23 mouse cellular contexts compared by ENCODE assay signal in the genomic region with DNA sequence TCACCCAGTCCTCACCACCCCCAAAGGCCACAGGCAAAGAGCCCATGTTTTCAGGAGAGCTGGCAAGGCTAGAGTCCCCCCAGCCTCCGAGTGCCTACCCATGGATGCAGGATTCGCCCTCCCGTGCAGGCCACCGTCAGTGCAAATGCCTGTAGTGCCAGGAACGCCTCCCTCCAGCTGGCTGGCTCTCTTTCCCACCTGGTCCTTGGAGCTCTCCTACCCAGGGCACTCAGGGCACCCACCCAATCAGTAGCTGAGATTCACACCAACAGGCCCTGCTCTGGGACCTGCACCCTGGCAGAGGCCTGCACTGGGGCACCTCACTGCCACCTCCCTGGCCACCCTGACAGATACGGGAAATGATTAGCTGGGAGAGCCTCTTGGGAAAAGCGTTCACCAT.
"Had no signal": no experiment of that assay in that cellular context is flagged by ENCODE, and none has a peak within 500 bp of the region (broad histone marks: within the 10 kb centered on the region; RNA-seq: fewer than 3 reads in every experiment).

No protein-coding gene starts in this region.

- H3K27me3 ChIP-seq: liver, embryonic 12.5 days; liver, embryonic 15.5 days; lung, embryonic 15.5 days; midbrain, embryonic 15.5 days; neural tube, embryonic 12.5 days; neural tube, embryonic 15.5 days had no signal

- ATAC-seq: liver, embryonic 12.5 days had no signal

- H3K4me3 ChIP-seq: limb, embryonic 10.5 days; limb, embryonic 13.5 days; liver, embryonic 12.5 days; liver, embryonic 15.5 days; lung, embryonic 15.5 days; megakaryocyte, embryonic 14.5 days; midbrain, embryonic 15.5 days; neural tube, embryonic 12.5 days; neural tube, embryonic 15.5 days had no signal

- DNase-seq: kidney, adult 9 months; kidney, postnatal 14 days; kidney, postnatal 4 days; layer of hippocampus, adult 9-11 months; liver; lung, adult 18-20 months; lung, postnatal 10 days; lung, postnatal 36 days; right cerebral cortex, adult 18-20 months; right cerebral cortex, postnatal 14 days; right cerebral cortex, postnatal 4 days; thymus, adult 2 months had no signal

- H3K36me3 ChIP-seq: liver, embryonic 12.5 days; liver, embryonic 15.5 days; lung, embryonic 15.5 days; midbrain, embryonic 15.5 days; neural tube, embryonic 15.5 days had no signal

- H3K27ac ChIP-seq: limb, embryonic 10.5 days; limb, embryonic 13.5 days; liver, embryonic 12.5 days; liver, embryonic 15.5 days; lung, embryonic 15.5 days; neural tube, embryonic 12.5 days; neural tube, embryonic 15.5 days; stomach, postnatal 0 days had no signal

- H3K4me2 ChIP-seq: limb, embryonic 13.5 days; liver, embryonic 12.5 days; liver, embryonic 15.5 days; lung, embryonic 15.5 days; midbrain, embryonic 11.5 days; neural tube, embryonic 12.5 days; neural tube, embryonic 15.5 days had no signal

- H3K4me1 ChIP-seq: liver, embryonic 12.5 days; liver, embryonic 15.5 days had no signal

- H3K9me3 ChIP-seq: limb, embryonic 10.5 days; limb, embryonic 13.5 days; liver, embryonic 12.5 days; liver, embryonic 15.5 days; lung, embryonic 15.5 days; midbrain, embryonic 15.5 days; neural tube, embryonic 12.5 days; neural tube, embryonic 15.5 days had no signal

- H3K9ac ChIP-seq: limb, embryonic 13.5 days; liver, embryonic 12.5 days; liver, embryonic 15.5 days; lung, embryonic 15.5 days; midbrain, embryonic 15.5 days; neural tube, embryonic 12.5 days; neural tube, embryonic 15.5 days had no signal
